Mouse (Mus musculus) stomach, embryonic 14.5 days (tissue): ENCODE results near the gene Krtap14. TPM values are rescaled to one million over a fixed set of nuclear protein-coding genes. Genes with fewer than 3 reads are reported as not detected.

Source experiments
- ATAC-seq: fragments of 200-750 bp; cut with Nextera tagmentation; 2 replicates; pipeline ENCODE4 v1.8.0; 2017; ENCODE audit warnings: low read depth, moderate TSS enrichment; ENCODE audit not compliant: insufficient number of reproducible peaks, insufficient read depth, low FRiP score
- H3K27ac ChIP-seq: fragments of 300-500 bp; sonication (generic); 2 replicates; pipeline ENCODE4 v1.5.1; 2014; ENCODE audit warnings: mild to moderate bottlenecking, low read length, moderate library complexity, mixed read lengths
- H3K27me3 ChIP-seq: fragments of 300-500 bp; sonication (generic); 2 replicates; pipeline ENCODE4 v1.6.1; 2014; ENCODE audit warnings: low read length, control low read depth, mixed read lengths; ENCODE audit not compliant: control insufficient read depth, insufficient read depth
- H3K36me3 ChIP-seq: fragments of 300-500 bp; sonication (generic); 2 replicates; pipeline ENCODE4 v1.6.1; 2014; ENCODE audit warnings: mild to moderate bottlenecking, control low read depth, low read length, moderate library complexity, mixed read lengths; ENCODE audit not compliant: control insufficient read depth, insufficient read depth
- H3K4me1 ChIP-seq: fragments of 300-500 bp; sonication (generic); 2 replicates; pipeline ENCODE4 v1.6.1; 2014; ENCODE audit warnings: low read length, control low read depth, mixed read lengths; ENCODE audit not compliant: control insufficient read depth, insufficient read depth
- H3K4me2 ChIP-seq: fragments of 300-500 bp; sonication (generic); replicated peaks from 2 replicates; pipeline ENCODE4 v1.6.1; 2014; ENCODE audit warnings: low read depth, low read length, control low read depth
- H3K4me3 ChIP-seq: fragments of 300-500 bp; sonication (generic); 2 replicates; pipeline ENCODE4 v1.5.1; 2014; ENCODE audit warnings: low read depth, low read length, control low read depth
- H3K9ac ChIP-seq: fragments of 300-500 bp; sonication (generic); replicated peaks from 2 replicates; pipeline ENCODE4 v1.6.1; 2014; ENCODE audit warnings: low read depth, mild to moderate bottlenecking, control low read depth, low read length, moderate library complexity, mixed read lengths
- H3K9me3 ChIP-seq: fragments of 300-500 bp; sonication (generic); 2 replicates; pipeline ENCODE4 v1.6.1; 2016; ENCODE audit warnings: low read depth, low read length, control low read depth; ENCODE audit not compliant: control insufficient read depth
- WGBS: fragments of 180-500 bp; shearing (Covaris S2); extraction: QIAGEN DNeasy Blood & Tissue Kit; methylation state at CpG from one replicate; pipeline ENCODE4 v1.1.7; 2014; 5-methylcytosine and 5-hydroxymethylcytosine counted together
- polyA plus RNA-seq: library from polyadenylated mRNA; unstranded; fragments of >200 nt; fragmentation: Nextera tagmentation; extraction: Ambion mirVana; gene quantifications from 2 replicates; pipeline ENCODE4 v1.2.1, GENCODE M21; 2014

Gene Krtap14
- polyA plus RNA-seq: not detected in 2 replicates

DNA sequence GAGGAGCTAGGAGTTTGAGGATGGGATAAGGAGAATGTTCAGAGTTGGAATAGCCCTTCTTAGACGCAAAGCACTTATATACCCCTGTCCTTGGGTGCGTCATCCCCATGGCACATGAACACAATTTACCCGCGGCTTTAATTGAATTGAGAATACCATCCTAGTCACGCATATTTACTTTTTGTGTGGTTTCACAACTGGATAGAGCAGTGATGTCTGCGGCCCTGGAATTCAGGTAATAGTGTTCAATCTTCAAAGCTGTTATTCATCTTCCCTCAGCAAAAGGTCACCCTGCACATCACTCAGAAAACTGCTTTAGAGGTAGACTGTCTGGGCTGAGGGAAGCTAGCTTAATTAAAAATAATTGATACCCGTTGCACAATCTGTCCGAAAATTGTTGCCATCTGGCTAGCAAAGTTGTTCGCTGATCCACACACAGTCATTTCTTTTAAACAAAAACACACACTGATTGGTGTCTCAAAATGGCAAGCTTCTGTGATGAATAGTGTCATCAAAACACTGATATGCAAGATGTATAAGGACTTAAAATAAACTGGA, at the start of gene Krtap14:
Gene Krtap14 (minus strand): TSS at position 51 of the 558 bp plus-strand sequence.
- no peak within 1 kb of the TSS for H3K4me2 ChIP-seq
- H3K27ac ChIP-seq: no peak within 1 kb of the TSS
- H3K4me1 ChIP-seq: no peaks in the 10 kb centered on the region
- H3K9ac ChIP-seq: no peak within 1 kb of the TSS
- H3K4me3 ChIP-seq: no peak within 1 kb of the TSS
- 87% methylated on average over 9 of the region's 9 CpGs for WGBS
- ATAC-seq: no peak
- H3K27me3 ChIP-seq: no peaks in the 10 kb centered on the region
- H3K36me3 ChIP-seq: no peaks in the 10 kb centered on the region
- H3K9me3 ChIP-seq: no peaks in the 10 kb centered on the region

DNA sequence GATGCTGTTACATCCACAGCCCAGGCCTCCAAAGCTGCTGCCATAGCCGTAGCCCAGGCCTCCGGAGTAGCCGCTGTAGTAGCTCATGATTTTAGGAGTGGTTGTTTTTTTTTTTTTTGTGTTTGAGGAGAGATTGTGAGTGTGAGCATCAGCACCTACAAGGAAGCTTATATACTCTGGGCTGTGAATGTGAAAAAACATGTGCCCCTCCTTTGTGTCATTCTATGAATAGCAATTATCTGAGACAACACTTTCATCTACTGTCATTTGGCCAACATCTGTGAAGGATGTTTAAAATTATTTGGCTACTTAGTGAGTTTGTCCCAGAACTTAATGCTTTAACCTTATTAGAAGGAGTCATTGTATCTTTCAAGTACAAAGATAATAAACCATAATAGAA, 48.2 kb upstream of the Krtap14 start, which contains the start of gene Krtap19-2:
Gene Krtap19-2 (minus strand): TSS at position 101 of the 400 bp plus-strand sequence.
- no peak within 1 kb of the TSS for H3K4me2 ChIP-seq
- no peak within 1 kb of the TSS for H3K9ac ChIP-seq
- 96% methylated on average over 3 of the region's 3 CpGs for WGBS
- no peak for ATAC-seq
- H3K4me1 ChIP-seq: no peaks in the 10 kb centered on the region
- H3K4me3 ChIP-seq: no peak within 1 kb of the TSS
- no peak within 1 kb of the TSS for H3K27ac ChIP-seq
- no peaks in the 10 kb centered on the region for H3K9me3 ChIP-seq
- no peaks in the 10 kb centered on the region for H3K36me3 ChIP-seq
- no peaks in the 10 kb centered on the region for H3K27me3 ChIP-seq

DNA sequence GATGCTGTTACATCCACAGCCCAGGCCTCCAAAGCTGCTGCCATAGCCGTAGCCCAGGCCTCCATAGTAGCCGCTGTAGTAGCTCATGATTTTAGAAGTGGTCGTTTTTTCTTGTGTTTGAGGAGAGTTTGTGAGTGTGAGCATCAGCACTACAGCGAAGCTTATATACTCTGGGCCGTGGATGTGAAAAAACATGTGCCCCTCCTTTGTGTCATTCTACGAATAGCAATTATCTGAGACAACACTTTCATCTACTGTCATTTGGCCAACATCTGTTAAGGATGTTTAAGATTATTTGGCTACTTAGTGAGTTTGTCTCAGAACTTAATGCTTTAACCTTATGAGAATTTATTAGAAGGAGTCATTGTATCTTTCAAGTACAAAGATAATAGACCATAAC, 43.4 kb upstream of the Krtap14 start, which contains the start of gene Krtap19-1:
Gene Krtap19-1 (minus strand): TSS at position 101 of the 400 bp plus-strand sequence.
- no peak within 1 kb of the TSS for H3K27ac ChIP-seq
- no peaks in the 10 kb centered on the region for H3K36me3 ChIP-seq
- H3K9ac ChIP-seq: no peak within 1 kb of the TSS
- no peak within 1 kb of the TSS for H3K4me2 ChIP-seq
- no peaks in the 10 kb centered on the region for H3K9me3 ChIP-seq
- H3K4me3 ChIP-seq: no peak within 1 kb of the TSS
- WGBS: 89% methylated on average over 6 of the region's 6 CpGs
- no peak for ATAC-seq
- H3K27me3 ChIP-seq: no peaks in the 10 kb centered on the region
- H3K4me1 ChIP-seq: no peaks in the 10 kb centered on the region

DNA sequence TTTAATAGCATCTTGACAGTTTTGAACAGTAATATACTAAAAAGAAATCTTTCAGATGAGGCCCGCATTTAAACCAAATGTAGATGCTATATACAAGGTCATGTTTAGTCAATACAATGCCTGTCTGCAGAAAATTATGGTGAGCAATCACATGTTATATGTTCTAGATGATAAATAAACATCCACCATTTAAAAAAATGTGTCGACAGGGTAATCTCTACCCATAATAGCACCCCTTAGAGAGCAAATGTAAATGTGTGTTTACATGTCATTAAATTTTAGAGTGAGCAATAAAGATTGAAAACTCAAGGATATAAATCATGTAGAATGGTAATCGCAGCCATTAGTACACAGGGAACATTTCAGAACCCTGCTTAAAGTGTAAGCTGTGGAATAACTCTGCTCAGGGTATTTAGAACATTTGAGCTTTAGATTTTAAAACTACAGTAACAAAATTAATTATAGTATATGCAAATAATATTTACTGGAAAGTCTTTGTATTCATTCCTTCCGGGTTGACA, 39.0 kb upstream of the Krtap14 start:
- H3K4me3 ChIP-seq: no peak overlapping the region
- ATAC-seq: no peak
- WGBS: 77% methylated on average over 4 of the region's 4 CpGs

DNA sequence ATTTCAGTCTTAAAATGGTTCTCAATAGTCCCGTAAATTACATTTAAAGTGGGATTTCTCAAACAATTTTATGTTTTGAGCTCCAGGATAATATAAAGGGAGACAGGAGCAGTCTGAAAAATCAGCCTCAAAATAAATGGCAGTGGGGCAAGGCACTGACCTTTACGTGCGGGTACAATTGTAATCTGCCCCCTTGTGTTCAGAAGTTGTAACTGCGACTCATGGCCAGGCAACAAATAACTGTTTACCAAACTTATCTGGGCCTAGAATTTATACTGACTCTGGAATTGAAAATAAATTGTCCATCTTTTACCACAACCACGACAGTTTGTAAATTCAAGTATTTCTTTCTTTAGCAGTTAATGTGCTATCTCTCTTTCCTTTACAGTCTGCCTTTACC, 25.5 kb upstream of the Krtap14 start:
- Histone ChIP-seq H3K9me3 (no peaks in the 10 kb centered on the region), H3K4me1 (no peaks in the 10 kb centered on the region), H3K27me3 (no peaks in the 10 kb centered on the region), H3K4me3 (no peak overlapping the region), H3K27ac (no peak overlapping the region), H3K36me3 (no peaks in the 10 kb centered on the region), H3K9ac (no peak overlapping the region), H3K4me2 (no peak overlapping the region)
- 11% methylated on average over 5 of the region's 5 CpGs for WGBS
- ATAC-seq: no peak

More for the DNA sequence above, 39.0 kb upstream of the Krtap14 start:
- H3K4me2 ChIP-seq: no peak overlapping the region
- no peak overlapping the region for H3K9ac ChIP-seq
- H3K9me3 ChIP-seq: no peaks in the 10 kb centered on the region
- no peaks in the 10 kb centered on the region for H3K36me3 ChIP-seq
- no peak overlapping the region for H3K27ac ChIP-seq
- H3K4me1 ChIP-seq: no peaks in the 10 kb centered on the region
- H3K27me3 ChIP-seq: no peaks in the 10 kb centered on the region

DNA sequence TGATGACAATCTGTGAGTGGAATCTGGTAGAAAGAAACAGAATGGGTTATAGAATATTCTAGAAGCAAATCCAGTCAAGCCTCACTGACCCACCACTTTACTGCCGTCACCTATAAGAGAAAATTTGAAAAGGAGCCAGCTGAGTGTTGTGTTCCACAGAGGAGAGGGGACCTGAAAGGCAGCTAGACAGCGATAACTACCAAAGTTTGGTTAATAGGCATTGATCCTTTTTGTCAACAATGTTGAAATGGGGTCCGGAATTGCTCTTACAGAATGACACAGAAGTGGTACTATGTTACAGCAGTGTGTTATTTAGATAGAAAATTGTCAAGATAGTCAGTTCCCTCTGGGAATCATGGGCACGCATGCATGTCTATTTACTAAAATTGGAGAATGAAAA, 22.6 kb upstream of the Krtap14 start:
- no peak overlapping the region for H3K27ac ChIP-seq
- no peak overlapping the region for H3K9ac ChIP-seq
- H3K4me2 ChIP-seq: no peak overlapping the region
- 79% methylated on average over 4 of the region's 4 CpGs for WGBS
- H3K36me3 ChIP-seq: no peaks in the 10 kb centered on the region
- H3K27me3 ChIP-seq: no peaks in the 10 kb centered on the region
- no peaks in the 10 kb centered on the region for H3K9me3 ChIP-seq
- ATAC-seq: no peak
- H3K4me3 ChIP-seq: no peak overlapping the region
- H3K4me1 ChIP-seq: no peaks in the 10 kb centered on the region

DNA sequence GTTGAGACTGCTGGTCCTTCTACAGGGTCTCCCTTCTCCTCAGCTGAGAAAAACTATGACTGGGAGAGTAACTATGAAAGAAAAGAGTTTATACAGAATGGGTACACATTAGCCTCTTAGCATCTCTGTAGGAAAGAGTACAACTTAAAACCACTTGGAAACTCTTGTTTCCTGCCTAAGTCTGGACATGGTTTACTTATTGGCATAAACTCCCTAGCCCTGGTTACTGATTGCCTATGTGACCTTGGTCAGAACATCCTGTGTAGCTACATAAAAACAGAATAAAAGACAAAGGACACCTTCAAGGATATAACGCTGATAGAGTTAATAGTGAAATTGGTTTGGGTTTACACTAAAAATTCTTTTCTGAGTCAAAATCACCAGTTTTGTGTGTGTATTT, 21.4 kb upstream of the Krtap14 start:
- 97% methylated on average over 1 of the region's 1 CpGs for WGBS
- no peak overlapping the region for H3K27ac ChIP-seq
- H3K4me3 ChIP-seq: no peak overlapping the region
- no peak for ATAC-seq
- no peak overlapping the region for H3K4me2 ChIP-seq
- H3K9ac ChIP-seq: no peak overlapping the region
- H3K36me3 ChIP-seq: no peaks in the 10 kb centered on the region
- no peaks in the 10 kb centered on the region for H3K4me1 ChIP-seq
- no peaks in the 10 kb centered on the region for H3K9me3 ChIP-seq
- H3K27me3 ChIP-seq: no peaks in the 10 kb centered on the region

DNA sequence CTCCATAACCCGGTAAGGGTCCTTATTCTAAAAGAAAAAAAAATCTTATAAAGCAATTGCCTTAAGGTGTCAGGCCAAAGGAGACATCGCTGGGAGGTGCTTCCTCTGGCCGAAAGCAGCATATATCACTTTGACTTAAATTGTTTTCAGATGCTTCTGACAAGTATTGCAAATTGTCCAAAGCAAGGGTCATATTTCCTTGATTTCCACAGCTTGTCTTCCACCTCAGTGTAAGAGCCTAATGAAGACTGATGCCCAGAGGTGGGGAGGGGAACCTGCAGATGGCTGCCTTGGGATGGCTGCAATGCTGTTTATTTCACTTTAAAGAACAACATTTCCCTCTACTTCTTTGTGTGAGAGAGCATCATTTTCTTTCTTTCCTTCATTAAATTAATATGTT, 1.0 kb upstream of the Krtap14 start:
- no peak for ATAC-seq
- H3K4me2 ChIP-seq: no peak overlapping the region
- H3K36me3 ChIP-seq: no peaks in the 10 kb centered on the region
- H3K9ac ChIP-seq: no peak overlapping the region
- H3K27me3 ChIP-seq: no peaks in the 10 kb centered on the region
- 58% methylated on average over 3 of the region's 3 CpGs for WGBS
- no peak overlapping the region for H3K4me3 ChIP-seq
- H3K27ac ChIP-seq: no peak overlapping the region
- no peaks in the 10 kb centered on the region for H3K4me1 ChIP-seq
- no peaks in the 10 kb centered on the region for H3K9me3 ChIP-seq

DNA sequence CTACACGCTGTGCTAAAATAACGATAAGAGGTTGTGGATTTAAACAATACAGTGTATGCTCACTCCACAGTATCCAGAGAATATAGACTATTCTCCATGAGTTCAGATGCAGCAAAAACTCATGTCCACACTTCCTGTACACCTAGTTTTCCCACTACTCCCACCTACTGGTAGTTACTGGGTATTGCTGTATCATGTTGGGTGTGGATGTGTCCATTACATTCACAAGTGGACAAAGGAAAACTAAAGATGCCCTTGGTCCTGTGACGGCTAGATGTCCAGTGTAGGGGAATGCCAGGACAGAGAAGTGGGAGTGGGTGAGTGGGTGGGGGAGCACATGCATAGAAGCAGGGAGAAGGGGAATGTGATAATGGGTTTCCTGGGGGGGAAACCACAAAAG, 2.2 kb downstream of the Krtap14 start:
- Histone ChIP-seq H3K9ac (no peak overlapping the region), H3K4me2 (no peak overlapping the region), H3K27me3 (no peaks in the 10 kb centered on the region), H3K4me1 (no peaks in the 10 kb centered on the region), H3K9me3 (no peaks in the 10 kb centered on the region), H3K27ac (no peak overlapping the region), H3K4me3 (no peak overlapping the region), H3K36me3 (no peaks in the 10 kb centered on the region)
- WGBS: 86% methylated on average over 3 of the region's 3 CpGs
- no peak for ATAC-seq
